Mouse (Mus musculus): Measurements from ENCODE around the gene Pla2g1b.

GRCm38 (mm10) chr5:115498307-115499240, 32.5 kb downstream of the Pla2g1b start:
- TF ChIP-seq CTCF (IDR thresholded peaks at IDR 0.05; ENCODE audit: low read depth, low read length) (no peak), POLR2A (IDR thresholded peaks at IDR 0.05; ENCODE audit: insufficient read depth, low read length) (no peak)
